Mouse (Mus musculus): ENCODE measurements around the gene Zfp583.
A peak's percentile ranks its signal among the peaks of the same experiment; 100 is the strongest.
"Not testable (repeated sequence)": the region's sequence is repeated elsewhere in the genome, so short reads cannot be mapped to it uniquely, and the experiment has no call there.

The Zfp583 gene

DNA sequence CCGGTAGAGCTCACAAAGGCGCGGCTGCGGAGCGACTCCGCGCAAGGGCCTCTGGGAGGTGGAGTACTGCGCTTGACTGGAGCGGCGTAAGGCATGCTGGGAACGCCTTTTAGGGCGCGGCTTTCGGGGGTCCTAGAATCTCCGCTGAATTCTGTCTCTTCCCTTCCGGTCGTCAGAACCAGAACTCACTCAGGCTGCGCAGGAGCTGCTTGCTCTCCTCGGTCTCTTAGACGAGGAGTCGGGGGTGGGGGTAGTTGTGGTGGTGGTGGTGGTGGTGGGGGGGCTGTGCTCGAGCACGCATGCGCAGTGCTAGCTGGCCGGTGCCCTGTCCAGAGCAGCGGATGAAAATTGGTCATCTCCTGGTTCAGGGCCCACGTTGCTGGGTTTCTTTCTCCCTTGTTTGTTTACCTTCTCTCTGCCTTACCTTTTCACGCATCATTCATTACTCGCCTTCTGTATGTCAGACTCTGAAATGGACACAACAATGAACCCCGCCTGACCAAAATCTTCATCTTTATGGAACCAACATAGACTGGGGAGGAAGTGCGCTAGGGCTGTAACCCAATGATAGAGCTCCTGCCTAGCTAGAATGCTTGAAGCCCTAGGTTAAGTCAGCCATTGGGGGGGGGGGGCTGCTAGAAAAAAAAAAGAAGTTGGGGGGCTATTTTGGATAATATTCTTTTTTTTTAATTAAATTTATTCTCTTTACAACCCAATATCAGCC lies at the start of gene Zfp583:
TSS of gene Zfp583 (minus strand) at position 53 of the 724 bp plus-strand sequence.
- DNase-seq: peak; percentile 99

DNA sequence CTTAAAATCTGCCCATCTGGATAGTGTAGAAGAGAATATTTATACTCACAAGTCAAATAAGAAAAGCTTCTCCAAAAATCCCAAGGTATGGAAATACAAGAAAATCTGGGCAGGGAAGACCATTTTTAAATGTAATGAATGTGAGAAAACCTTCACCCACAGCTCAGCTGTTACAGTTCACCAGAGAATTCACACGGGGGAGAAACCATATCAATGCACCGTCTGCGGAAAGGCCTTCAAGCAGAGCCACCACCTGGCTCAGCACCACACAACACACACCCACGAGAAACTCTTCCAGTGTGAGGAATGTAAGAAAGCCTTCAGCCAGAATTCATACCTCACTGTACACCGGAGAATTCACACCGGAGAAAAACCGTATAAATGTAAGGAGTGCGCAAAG lies 47.4 kb upstream of the Zfp583 start:
- DNase-seq: no peak

DNA sequence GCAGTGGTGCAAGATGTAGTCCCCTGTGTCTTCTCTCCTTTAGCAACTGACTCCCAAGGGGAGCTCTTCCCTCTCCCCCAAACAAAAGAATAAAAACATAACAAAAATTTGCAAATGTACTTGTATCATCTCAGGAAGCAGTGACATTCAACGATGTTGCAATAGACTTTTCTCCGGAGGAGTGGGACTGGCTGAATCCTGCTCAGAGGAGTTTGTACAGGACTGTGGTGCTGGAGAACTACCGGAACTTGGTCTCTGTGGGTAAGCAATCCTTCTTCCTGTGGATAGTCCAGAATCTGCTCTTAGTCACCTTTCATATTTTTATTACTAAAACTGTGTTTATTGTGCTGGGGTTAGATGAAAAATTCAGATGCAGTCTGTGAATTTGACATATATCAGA lies 41.9 kb upstream of the Zfp583 start:
- no peak for DNase-seq

DNA sequence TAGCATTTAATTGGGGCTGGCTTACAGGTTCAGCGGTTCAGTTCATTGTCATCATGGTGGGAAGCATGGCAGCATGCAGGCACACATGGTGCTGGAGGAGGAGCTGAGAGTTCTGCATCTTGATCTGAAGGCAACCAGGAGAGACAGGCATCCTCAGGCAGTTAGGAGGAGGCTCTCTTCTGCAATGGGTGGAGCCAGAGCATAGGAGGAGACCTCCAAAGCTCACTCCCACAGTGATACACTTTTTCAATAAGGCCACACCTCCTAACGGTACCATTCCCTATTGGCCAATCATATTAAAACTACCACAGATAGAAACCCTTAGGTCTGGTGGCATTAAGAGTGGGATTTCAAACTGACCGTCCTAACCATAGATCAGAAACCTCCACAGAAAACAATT lies 38.4 kb upstream of the Zfp583 start:
- no peak for DNase-seq

DNA sequence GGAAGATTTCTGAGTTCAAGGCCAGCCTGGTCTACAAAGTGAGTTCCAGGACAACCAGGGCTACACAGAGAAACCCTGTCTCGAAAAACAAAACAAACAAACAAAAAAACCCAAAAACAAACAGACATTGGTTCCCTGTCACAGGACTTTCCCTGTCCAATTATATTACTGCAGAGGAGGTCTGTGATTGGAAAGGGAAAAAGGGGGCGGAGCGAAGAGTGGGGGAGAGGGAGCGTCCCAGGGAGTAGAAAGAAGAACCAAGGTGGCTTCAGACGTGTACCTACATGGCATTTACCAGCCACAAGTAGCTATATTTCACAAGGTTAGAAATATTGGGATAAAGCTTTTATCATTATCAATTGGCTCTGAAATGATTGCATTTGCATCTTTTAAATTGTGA lies 37.1 kb upstream of the Zfp583 start:
- not testable (repeated sequence) for DNase-seq

DNA sequence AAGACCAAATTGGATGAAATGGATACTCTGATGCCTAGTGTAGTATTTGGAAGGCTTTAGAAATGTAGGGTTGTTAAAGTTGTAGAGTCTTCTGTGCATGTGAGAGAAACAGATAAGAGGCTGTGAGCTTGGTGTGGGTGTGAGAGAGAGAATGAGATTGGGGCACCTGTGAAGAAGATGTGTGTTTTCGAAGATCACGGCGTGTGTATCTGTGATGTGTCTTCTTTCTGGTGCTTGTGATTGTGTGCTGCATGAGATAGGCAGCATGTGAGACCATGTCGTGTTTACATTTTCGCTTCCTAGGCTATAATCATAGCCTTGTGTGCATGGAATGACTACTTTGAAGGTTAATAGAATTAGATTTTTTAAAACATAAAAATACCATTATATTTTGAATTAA lies 36.1 kb upstream of the Zfp583 start:
- DNase-seq: no peak

DNA sequence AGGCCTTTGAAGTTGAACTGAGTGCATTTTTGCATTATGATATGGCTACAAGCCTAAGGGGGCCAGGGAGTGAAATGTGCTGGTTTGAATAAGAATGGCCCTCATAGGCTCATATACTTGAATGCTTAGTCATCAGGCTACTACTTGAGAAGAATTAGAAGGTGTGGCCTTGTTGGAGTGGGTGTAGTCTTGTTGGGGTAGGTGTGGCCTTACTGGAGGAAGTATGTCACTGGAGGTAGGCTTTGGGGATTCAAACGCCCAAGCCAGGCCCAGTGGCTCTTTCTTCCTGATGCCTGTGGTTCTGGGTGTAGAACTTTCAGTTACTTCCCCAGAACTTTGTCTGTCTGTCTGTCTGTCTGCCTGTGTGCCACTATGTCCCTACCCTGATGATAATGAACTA lies 33.7 kb upstream of the Zfp583 start:
- no peak for DNase-seq

DNA sequence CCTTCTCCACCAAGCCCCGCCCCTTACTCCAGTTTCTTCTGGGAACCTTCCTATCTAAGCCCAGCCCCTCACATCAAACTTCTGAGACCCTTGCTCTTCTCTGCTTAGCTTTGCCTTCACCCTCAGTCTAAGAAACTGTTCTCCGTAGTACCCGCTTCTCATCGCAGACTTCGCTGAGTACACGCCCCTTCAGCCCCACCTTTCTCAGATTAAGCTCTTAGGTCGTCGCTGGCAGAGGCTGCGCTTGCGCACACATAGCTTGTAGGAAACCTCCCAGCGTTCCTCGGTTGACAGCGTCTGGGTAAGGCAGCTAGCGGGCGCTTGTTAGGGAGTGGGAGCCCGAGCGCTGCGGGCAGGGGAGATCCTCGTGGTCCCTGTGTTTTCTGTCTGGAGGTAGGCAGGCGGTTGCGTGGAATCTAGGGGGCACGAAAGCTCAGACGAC lies 32.0 kb upstream of the Zfp583 start, which contains the start of gene Zfp78:
TSS of gene Zfp78 (plus strand) at position 234 of the 442 bp plus-strand sequence.
- peak; percentile 99 for DNase-seq

DNA sequence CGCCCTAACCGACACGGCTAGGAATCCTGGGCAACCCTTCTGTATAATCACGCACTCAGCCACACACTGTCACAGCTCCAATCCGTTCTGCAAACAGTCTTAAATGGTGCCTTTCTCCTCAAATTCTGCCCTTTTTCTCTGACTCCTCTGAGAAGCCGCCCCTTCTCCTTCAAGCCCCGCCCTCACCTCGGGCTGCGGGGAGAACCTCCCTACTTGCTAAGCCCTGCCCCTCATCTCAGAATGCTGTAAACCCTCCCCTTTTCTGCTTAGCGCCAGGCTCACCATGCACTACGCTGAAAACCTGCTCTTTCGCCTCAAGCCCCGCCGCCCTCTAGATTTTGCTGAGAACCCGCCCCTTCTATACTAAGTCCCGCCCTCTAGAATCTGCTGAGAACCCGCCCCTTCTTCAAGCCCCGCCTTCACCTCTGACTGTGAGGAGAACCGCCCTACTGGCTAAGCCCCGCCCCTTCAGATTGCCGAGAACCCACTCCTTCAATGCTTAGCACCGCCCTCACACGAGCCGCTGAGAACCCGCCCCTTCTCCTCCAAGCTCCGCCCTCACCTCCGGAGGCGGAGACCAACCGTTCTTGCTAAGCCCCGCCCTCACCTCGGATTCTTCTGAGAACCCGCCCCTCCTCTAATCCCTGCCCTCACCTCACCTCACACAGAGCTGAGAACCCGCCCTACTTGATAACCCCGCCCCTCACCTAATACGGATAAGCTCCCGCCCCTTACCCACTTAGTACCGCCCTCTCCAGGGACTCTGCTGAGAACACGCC lies 31.4 kb upstream of the Zfp583 start:
- DNase-seq: peak; percentile 100

DNA sequence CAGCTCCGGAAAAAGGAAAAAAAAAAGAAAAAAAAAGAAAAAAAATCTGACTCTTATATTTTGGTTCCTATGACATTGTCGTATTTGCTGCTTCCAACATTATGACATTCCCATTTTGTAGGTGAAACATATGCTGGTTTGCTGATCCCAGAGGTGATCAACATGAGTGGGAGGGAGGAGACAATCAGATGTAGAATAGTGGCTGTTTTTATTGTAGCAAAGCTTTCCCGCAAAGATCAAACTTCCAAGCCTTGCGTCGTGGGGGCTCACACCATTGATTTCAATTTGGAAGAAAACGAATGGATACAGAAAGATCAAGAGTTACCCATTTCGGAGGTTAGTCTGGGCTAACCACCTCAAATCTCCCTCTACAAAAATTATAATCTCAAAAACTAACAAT lies 30.7 kb upstream of the Zfp583 start:
- no peak for DNase-seq

DNA sequence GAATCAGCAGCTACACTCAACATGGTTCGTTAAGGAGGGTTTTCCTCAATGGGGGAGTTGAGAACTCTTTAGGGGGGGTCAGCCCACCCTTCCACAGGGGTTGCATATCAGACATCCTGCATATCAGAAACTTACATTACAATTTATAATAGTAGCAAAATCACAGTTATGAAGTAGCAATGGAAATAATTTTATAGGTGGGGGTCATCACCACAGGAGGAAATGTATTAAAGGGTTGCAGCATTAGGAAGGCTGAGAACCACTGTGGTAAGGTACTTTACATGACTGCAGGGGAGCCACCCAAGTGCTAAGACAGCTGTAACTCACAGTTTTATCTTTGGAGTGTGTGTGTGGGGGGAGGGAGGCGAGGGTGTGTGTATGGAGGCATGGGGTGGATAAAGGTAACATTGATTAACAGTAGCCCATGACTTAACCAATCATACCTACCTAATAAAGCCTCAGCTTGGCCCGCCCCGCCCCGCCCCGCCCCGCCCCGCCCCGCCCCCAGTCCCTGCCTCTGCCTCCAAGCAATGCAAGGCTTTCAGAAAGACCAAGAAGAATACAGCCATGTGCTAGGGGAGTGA lies 29.5 kb upstream of the Zfp583 start:
- peak; percentile 76 for DNase-seq

DNA sequence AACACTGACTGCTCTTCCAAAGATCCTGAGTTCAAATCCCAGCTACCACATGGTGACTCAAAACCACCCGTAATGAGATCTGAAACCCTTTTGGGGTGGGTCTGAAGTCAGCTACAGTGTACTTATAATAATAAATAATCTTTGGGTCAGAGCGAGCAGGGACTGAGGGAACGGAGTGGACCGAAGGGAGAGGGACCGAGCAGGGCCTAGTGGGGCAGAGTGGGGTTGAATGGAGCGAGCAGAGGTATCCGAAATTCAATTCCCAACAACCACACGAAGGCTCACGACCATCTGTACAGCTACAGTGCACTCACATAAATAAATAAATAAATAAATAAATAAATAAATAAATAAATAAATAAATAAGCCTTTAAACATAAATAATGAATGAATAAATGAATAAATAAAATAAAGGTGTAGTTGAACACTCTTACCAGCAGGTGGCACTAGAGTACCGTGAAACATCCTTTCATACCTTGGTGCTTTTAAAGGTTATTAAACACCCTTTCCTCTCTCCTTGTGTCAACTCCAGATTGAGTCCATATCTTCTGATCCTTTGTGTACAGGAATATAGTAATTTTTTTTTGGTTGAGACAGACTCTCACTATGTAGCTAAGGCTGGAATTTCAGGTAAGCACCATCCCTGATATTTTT lies 28.0 kb upstream of the Zfp583 start:
- peak; percentile 45 for DNase-seq

DNA sequence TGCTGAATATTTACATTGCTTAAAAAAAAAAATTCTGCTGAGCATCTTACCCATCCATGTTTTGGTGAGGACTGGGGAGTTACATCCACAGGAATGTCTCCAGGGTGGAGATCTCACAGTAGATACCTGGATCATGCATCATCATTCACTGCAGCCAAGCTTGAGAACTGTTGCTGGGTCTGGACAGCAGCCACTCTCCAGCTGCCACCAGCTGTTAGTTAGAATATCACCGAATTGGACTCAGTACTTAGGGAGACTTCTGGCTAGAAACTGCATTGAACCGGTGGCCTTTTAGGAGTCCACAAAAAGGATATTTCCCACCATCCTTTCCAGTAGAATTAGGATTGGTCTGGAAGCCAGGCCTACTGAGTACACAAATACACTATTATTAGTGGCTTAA lies 27.0 kb upstream of the Zfp583 start:
- peak; percentile 92 for DNase-seq

DNA sequence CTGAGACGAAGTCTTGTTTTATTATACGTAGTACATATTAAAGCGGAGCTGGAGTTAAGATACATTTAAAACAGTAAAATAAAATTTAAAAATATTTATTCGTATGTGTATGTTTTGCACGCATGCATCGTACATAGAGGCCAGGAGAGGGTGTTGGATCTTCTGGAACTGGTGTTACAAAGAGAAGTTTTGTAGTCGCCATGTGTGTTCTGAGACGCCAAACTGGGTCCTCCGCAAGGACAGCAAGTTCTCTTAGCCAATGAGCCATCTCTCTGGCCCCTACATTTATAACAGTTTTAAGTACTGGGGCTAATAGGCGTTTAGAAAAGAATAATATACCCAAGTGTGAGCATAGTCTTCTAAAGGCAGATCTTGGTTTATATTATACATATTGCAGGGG lies 13.0 kb upstream of the Zfp583 start:
- DNase-seq: no peak

DNA sequence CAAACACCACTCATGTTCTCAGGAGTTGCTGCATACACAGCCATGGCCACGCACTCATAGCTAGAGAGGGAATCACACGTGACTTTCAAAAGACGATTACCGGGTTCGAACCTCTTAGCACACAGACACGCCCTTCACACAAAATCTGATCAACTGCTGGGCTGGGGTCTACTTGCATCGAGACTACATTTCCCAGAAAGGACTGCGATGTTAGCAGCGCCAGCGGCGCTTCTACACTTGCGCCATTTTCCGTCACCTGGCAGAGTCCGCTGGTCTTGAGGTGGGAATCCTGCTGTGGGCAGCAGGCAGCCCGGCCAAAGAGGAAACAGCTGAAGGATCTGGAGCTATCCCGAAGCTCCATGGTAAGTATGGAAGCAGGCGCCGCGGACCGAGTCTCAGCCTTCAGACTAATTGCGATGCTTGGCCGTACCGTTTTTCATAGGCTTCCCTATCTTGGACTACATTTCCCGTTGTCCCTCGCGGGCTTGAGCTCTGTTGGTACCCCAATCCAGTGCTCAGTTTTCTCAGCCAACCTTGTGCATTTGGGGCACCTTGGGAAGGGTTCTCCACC lies 12.5 kb upstream of the Zfp583 start, which contains the start of gene Gm3854:
TSS of gene Gm3854 (plus strand) at position 259 of the 571 bp plus-strand sequence.
- DNase-seq: peak; percentile 95

DNA sequence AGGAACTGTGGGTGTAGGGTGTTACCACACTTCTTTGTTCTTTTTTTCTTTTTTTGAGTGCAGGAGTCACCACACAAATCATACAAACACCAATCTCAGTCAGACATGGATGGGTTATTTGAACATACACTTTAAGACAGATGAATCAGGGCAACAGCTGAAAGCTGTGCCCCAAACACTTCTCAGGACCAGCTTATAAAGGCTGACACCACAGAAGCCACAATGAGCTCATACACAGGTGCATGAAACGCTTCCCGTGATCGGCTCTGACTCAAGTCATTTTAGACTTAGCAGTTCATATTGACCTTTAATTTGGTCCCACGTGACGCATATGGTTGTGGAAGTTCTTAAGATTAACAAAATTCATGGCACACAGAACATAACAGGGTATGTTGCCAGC lies 8.8 kb upstream of the Zfp583 start:
- DNase-seq: peak; percentile 66

DNA sequence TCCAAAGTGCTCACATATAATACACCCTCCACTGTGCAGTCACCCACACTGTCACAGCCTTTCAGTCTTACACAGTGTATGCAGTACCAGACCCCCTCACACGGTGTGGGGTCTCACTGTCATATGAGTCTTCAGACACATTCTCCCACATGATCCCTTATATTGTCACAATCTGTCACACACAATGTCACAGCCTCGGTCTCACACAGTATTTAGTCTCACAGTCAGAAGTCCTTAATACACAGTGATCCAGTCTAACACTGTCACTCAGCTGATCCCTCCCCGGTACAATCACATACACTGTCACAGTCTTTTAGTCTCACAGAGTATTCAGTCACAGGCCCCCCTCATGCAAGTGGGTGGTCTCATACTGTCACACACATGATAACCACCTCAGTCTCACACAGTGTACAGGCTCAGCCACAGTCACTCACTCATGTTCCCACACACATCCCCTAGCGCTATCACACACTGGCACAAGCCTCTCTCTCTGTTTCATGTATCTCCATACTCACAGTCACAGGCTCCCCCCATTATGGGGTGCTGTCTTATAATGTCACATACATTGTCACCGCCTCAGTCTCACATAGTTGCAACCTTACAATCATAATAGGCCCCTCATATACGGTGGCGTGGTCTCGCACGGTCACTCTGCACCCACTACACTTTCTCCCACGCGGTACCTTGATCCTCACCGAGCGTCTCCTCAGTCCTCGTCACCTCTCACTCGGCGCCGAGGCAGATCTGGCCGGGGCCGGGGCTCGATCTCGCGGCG lies 440 bp downstream of the Zfp583 start:
- DNase-seq: peak; percentile 87

DNA sequence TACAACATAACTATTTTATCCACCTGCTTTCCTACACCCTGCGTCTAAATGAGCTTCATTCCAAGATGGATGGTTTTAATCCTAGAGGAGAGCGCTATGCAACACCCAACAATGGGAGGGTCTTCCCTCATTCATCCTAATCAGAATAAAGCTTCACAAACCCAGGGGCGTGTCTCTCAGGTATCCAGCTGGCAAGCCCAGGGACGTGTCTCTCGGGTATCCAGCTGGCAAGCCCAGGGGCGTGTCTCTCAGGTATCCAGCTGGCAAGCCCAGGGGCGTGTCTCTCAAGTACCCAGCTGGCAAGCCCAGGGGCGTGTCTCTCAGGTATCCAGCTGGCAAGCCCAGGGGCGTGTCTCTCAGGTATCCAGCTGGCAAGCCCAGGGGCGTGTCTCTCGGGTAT lies 30.3 kb downstream of the Zfp583 start:
- not testable (repeated sequence) for DNase-seq

DNA sequence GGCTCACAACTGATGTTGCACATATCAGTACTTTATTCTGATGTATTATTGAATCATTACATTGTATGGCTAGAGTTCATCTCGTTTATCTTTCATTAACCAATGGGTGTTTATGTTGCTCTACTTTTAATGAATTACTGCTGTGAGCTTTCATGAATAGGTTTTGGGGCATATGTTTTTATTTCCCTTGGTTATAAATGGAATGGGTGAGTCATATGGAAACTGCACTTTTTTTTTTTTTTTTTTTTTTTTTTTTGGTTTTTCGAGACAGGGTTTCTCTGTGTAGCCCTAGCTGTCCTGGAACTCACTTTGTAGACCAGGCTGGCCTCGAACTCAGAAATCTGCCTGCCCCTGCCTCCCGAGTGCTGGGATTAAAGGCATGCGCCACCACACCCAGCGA lies 40.0 kb downstream of the Zfp583 start:
- not testable (repeated sequence) for DNase-seq

DNA sequence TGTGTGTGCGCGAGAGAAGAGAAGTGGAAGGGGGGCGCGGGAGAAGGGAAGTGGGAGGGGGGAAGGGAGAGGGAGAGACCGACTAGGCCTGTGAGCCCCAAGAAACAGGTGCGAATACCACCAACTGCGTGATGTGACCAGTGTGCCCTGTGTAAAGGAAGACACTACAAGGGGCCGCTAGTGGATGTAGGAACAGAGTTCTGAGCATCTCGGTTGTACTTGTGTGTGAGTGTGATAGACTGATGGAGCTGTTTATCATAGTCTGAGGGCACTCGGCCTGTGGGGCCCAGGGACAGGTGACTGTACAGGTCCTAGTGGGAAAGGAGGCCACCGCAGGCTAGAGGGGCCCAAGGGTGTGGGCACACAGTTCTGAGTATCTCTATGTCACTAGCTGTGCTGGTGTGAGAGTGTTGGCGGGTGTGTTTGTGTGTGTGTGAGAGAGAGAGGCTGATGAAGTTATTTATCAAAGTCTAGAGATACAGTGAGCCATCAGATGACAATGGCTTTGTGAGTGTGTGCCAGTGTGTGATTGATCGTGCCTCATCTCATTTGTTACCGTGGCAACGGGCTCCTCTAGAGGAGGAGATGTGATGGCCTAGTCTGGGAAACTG lies 44.1 kb downstream of the Zfp583 start:
- peak; percentile 91 for DNase-seq

All from heart, adult 11 months (tissue).